Mouse (Mus musculus): ENCODE measurements around the gene Ube2j1. TPM values are rescaled to one million over a fixed set of nuclear protein-coding genes. Genes with fewer than 3 reads are reported as not detected.
A peak's percentile ranks its signal among the peaks of the same experiment; 100 is the strongest.

Ube2j1 gene
- polyA plus RNA-seq, 1 experiment from 2014 or later, result 43.0 TPM

DNA sequence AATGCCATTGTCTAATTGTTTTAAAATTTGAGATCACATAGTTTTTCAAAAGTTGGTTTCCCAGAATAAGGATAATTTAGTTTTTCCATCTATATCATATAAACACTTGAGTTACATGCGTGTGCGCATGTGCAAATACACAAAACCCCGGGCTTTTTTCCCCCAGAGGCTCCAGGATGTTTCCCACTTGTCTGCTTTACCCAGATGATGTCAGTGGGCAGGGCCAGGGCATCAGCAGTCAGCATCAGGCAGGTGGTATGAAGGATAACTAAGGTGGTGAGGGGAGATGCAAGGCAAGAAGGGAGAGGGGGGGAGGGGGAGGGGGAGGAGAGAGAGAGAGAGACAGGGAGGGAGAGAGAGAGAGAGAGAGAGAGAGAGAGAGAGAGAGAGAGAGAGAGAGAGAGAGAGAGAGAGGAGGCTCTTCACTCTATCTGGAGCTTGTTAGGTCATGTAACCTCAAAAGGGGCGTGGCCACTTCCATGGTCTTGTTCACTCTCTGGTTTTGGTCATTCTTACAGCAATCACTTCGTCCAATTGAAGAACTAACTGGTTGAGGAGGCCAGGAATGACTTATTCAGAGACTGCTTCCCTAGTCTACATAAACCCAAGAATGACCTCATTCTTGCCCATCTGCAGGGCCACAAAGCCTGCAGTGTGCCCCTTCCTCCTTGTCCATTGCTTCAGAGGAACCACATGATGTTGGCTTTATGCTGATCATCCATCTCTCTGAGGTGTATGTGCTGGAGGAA is 44.7 kb downstream of the Ube2j1 start:
- no peaks in the 10 kb centered on the region for H3K27me3 ChIP-seq (replicated peaks; ENCODE audit: control insufficient read depth, insufficient read depth, low read length)
- no peaks in the 10 kb centered on the region for H3K9me3 ChIP-seq (ENCODE audit: control insufficient read depth, low read length)
- H3K4me1 ChIP-seq (ENCODE audit: control insufficient read depth, insufficient read depth, low read length), result no peaks in the 10 kb centered on the region
- no peak for ATAC-seq
- no peak overlapping the region for H3K4me2 ChIP-seq (ENCODE audit: low read depth, low read length)
- H3K9ac ChIP-seq (ENCODE audit: low read depth, low read length), result no peak overlapping the region
- no peak overlapping the region for H3K4me3 ChIP-seq (ENCODE audit: low read length)
- WGBS, result 85% methylated on average over 5 of the region's 5 CpGs
- H3K36me3 ChIP-seq (ENCODE audit: control insufficient read depth, insufficient read depth, low read length), result no peaks in the 10 kb centered on the region
- H3K27ac ChIP-seq (ENCODE audit: low read length), result no peak overlapping the region

DNA sequence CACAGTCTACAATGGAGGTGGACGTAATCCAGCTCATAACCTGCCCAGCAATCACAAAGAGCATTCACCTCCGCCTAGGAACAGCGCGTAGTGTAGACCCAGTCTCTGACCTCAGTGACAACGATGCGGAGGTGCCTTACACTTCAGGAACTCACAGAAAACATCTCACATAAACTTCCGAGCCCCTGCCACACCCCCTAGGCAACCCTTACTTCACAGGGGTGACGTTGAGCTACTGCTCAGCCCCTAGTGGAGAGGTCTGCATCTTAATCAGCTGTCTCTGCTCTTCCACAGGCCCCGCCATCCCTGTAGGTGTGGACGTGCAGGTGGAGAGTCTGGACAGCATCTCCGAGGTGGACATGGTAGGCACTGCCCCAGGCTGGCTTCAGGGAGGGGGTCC is 45.9 kb downstream of the Ube2j1 start:
- H3K27ac ChIP-seq (ENCODE audit: low read length), result no peak overlapping the region
- H3K4me1 ChIP-seq (ENCODE audit: control insufficient read depth, insufficient read depth, low read length), result no peaks in the 10 kb centered on the region
- H3K9ac ChIP-seq (ENCODE audit: low read depth, low read length), result no peak overlapping the region
- H3K36me3 ChIP-seq (ENCODE audit: control insufficient read depth, insufficient read depth, low read length), result no peaks in the 10 kb centered on the region
- no peaks in the 10 kb centered on the region for H3K27me3 ChIP-seq (replicated peaks; ENCODE audit: control insufficient read depth, insufficient read depth, low read length)
- no peak overlapping the region for H3K4me2 ChIP-seq (ENCODE audit: low read depth, low read length)
- H3K9me3 ChIP-seq (ENCODE audit: control insufficient read depth, low read length), result no peaks in the 10 kb centered on the region
- H3K4me3 ChIP-seq (ENCODE audit: low read length), result no peak overlapping the region
- 72% methylated on average over 11 of the region's 11 CpGs for WGBS
- ATAC-seq, result no peak

DNA sequence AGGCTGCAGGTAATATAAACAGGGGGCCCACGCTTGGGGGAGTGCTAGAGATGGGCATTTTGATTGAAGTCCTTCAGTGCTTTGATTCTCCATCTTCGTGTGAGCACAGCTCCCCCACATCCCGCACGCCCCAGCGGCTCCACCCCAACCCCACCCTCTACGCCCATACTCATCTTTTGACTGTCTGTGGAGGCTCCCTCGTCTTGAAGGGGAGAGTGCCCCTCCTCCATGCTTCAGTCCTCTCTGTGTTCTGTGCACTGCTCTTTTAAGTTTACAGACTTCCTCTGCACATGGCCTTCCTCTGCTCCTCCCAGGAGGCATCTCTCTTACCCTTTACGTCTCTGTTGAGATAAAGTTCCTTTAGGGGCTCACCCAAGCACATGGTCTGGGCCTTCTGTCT is 46.5 kb downstream of the Ube2j1 start:
- Histone ChIP-seq H3K4me2 (ENCODE audit: low read depth, low read length) (no peak overlapping the region), H3K9me3 (ENCODE audit: control insufficient read depth, low read length) (no peaks in the 10 kb centered on the region), H3K27me3 (replicated peaks; ENCODE audit: control insufficient read depth, insufficient read depth, low read length) (no peaks in the 10 kb centered on the region), H3K36me3 (ENCODE audit: control insufficient read depth, insufficient read depth, low read length) (no peaks in the 10 kb centered on the region), H3K4me3 (ENCODE audit: low read length) (no peak overlapping the region), H3K9ac (ENCODE audit: low read depth, low read length) (no peak overlapping the region), H3K27ac (ENCODE audit: low read length) (no peak overlapping the region), H3K4me1 (ENCODE audit: control insufficient read depth, insufficient read depth, low read length) (no peaks in the 10 kb centered on the region)
- 40% methylated on average over 8 of the region's 8 CpGs for WGBS
- ATAC-seq, result no peak

DNA sequence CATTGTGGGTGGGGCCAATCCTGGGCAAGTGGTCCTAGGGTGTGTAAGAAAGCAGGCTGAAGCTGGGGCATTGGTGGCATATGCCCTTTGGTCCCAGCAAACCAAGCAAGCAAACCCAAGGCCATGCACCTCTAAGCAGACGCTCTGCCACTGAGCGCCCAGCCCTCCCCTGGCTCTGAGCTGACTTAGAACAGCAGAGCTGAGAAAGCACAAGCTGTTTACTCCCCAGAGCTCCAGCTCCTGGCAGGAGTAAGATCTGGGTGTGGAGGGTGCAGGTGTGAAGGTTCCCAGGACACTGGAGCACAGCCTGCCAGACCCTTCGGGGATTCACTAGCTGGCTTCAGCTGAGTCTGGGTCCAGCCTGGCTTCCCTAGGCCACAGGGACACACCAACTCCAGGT is 47.3 kb downstream of the Ube2j1 start:
- H3K27me3 ChIP-seq (replicated peaks; ENCODE audit: control insufficient read depth, insufficient read depth, low read length), result no peaks in the 10 kb centered on the region
- peak; percentile 87 for ATAC-seq
- H3K4me2 ChIP-seq (ENCODE audit: low read depth, low read length), result no peak overlapping the region
- H3K9ac ChIP-seq (ENCODE audit: low read depth, low read length), result no peak overlapping the region
- no peaks in the 10 kb centered on the region for H3K9me3 ChIP-seq (ENCODE audit: control insufficient read depth, low read length)
- H3K4me1 ChIP-seq (ENCODE audit: control insufficient read depth, insufficient read depth, low read length), result no peaks in the 10 kb centered on the region
- WGBS, result 86% methylated on average over 3 of the region's 3 CpGs
- H3K4me3 ChIP-seq (ENCODE audit: low read length), result no peak overlapping the region
- H3K27ac ChIP-seq (ENCODE audit: low read length), result no peak overlapping the region
- H3K36me3 ChIP-seq (ENCODE audit: control insufficient read depth, insufficient read depth, low read length), result no peaks in the 10 kb centered on the region

DNA sequence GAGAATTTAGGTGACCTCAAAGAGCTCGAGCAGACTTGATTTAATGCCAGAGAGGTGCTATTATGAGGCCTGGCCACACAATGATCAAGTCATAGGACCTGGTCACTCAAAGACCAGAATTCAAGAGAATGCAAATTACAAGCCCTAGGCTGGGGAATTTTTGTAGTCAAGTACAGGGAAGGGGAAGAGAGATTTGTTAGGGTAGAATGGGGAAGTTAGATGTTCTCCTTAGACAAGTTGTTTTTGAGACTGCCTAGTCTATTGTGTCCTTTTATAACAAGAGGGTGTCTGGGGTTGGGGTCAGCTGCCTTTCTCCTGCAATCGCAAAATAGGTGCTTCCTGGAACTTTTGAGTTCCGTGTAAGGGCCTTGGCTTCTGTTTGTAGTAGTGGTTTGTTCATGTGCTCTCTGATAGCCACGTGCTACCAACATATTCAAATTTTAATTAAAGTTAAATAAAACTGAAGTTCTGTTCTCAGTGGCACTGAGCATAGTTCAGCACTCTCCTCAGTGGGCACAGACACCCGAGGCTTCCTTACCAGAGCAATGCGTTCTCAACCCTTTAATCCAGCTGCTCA is 68.0 kb downstream of the Ube2j1 start:
- H3K36me3 ChIP-seq (ENCODE audit: control insufficient read depth, insufficient read depth, low read length), result no peaks in the 10 kb centered on the region
- no peaks in the 10 kb centered on the region for H3K27me3 ChIP-seq (replicated peaks; ENCODE audit: control insufficient read depth, insufficient read depth, low read length)
- 82% methylated on average over 6 of the region's 6 CpGs for WGBS
- no peaks in the 10 kb centered on the region for H3K9me3 ChIP-seq (ENCODE audit: control insufficient read depth, low read length)
- ATAC-seq, result no peak
- no peak overlapping the region for H3K4me2 ChIP-seq (ENCODE audit: low read depth, low read length)
- no peak overlapping the region for H3K27ac ChIP-seq (ENCODE audit: low read length)
- H3K4me1 ChIP-seq (ENCODE audit: control insufficient read depth, insufficient read depth, low read length), result no peaks in the 10 kb centered on the region
- H3K9ac ChIP-seq (ENCODE audit: low read depth, low read length), result no peak overlapping the region
- no peak overlapping the region for H3K4me3 ChIP-seq (ENCODE audit: low read length)

Other genes with a start within 250 kb of the Ube2j1 start
- gene Lyrm2, start 231.2 kb upstream of the Ube2j1 start, polyA plus RNA-seq (2015; fragmentation: Nextera tagmentation; extraction: Ambion mirVana), result 80.3 and 89.1 TPM in 2 replicates
- 2.8 and 2.9 TPM in 2 replicates for gene Ankrd6, start 80.6 kb upstream of the Ube2j1 start, polyA plus RNA-seq (2015; fragmentation: Nextera tagmentation; extraction: Ambion mirVana)
- 28.0 and 30.1 TPM in 2 replicates for gene Rragd, start 48.4 kb upstream of the Ube2j1 start, polyA plus RNA-seq (2015; fragmentation: Nextera tagmentation; extraction: Ambion mirVana)
- gene Gabrr2, start 31.6 kb downstream of the Ube2j1 start, polyA plus RNA-seq (2015; fragmentation: Nextera tagmentation; extraction: Ambion mirVana), result 0.10 and 0.24 TPM in 2 replicates
- not detected in 2 replicates for gene Gabrr1, start 101.1 kb downstream of the Ube2j1 start, polyA plus RNA-seq (2015; fragmentation: Nextera tagmentation; extraction: Ambion mirVana)
- gene Pm20d2, start 158.3 kb downstream of the Ube2j1 start, polyA plus RNA-seq (2015; fragmentation: Nextera tagmentation; extraction: Ambion mirVana), result 0.82 and 0.88 TPM in 2 replicates
- gene Srsf12, start 177.6 kb downstream of the Ube2j1 start, polyA plus RNA-seq (2015; fragmentation: Nextera tagmentation; extraction: Ambion mirVana), result 4.7 and 5.2 TPM in 2 replicates

All from intestine, embryonic 16.5 days (tissue).